Mouse (Mus musculus): Measurements from ENCODE around the gene Fermt2.

The Fermt2 gene

GRCm38 (mm10) chr14:45529411-45530363, at the start of gene Fermt2:
TSS of gene Fermt2 (minus strand) at chr14:45530118.
- DNase-seq (ENCODE audit: low spot score), result peak; percentile 57

DNA sequence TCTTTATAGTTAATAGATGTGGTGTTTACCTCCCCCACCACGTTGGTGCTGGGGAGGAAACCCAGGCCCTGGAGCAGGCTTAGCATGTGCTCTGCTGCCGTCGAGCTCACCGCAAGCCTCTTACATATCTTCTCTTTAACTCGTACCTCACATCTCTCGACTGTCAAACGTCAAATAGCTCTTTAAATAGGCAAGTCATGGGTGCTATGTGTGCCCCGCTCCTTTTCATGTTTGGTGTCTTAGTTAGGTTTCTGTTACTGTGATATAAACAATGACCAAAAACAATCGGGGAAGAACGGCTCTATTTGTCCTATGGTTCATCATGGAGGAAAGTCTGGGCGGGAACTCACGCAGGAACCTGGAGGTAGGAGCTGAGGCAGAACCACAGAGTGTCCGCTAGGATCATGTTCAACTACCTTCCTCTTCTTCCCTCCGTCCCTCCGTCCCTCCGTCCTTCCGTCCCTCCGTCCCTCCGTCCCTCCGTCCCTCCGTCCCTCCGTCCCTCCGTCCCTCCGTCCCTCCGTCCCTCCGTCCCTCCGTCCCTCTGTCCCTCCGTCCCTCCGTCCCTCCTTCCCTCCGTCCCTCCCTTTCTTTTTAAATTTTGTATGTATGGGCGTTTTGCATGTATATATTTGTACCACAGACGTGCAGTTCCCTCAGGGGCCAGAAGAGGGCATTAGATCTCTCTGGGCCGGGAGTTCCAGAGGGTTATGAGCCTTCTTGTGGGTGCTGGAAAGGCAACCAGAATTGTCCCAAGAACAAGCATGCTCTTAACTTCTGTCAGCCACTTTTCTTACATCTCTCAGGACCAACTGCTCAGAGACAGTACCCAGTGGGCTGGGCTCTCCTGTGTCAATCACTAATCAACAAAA, 36.4 kb upstream of the Fermt2 start:
- DNase-seq (ENCODE audit: low spot score), result no peak

DNA sequence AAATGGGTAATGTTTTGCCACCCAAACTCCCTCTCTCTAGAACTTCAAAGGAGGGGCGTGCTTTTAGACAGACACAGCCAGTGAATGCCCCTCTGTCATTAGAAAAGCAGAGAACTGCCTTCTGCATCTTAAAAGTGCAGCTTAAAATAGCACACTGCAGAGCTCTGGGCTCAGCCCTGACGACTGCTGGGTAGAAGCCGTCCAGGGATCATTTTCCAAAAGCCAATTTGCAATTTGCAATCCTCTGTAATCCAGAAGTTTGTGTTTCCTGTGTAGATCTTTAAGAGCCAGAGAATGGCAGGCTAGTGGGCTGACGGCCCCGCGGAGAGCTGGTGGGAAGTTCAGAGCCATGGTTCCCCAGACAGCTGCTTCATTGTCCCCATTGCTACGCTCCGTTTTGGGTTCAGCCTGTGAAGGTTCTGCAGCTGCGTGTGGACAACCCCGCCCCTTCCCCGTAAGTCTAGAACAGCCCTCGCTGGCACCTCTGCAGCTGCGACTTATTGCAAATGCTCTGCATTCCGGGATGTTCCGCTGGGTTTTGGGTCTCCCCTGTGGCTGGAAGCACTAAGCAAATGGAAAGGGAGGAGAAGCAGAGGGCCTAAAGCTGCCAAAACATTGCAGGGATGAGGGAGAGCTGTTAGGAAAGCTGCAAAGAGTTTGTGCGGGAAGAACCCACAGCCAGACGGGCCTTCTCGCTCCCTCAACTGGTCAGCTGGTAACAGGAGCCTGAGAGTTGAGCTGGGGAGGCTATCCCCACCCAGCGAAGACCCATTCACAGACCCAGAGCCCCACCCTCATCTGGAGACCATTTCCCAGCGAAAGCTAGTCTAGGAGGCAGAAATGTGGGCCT, 35.5 kb upstream of the Fermt2 start:
- no peak for DNase-seq (ENCODE audit: low spot score)

GRCm38 (mm10) chr14:45563577-45563976, 33.7 kb upstream of the Fermt2 start:
- peak; percentile 20 for DNase-seq (ENCODE audit: low spot score)

DNA sequence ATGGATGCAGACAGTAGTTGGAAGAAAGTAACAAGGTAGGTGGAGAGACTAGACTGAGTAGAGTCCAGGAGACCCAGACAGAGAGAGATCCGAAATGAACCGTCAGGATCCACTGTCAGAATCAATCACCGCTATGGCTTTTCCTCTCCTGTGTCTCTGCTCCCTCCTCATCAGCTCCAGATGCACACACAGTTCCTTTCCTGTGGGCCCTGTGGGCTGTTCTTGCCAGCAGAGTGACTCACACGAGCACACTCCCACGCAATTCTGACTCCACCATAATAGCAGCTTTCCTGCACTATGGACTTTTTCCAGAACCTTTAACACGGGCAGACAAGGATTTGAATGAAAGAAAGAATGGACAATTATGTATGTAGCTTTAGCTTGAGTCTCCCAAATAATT, 31.8 kb upstream of the Fermt2 start:
- DNase-seq (ENCODE audit: low spot score), result no peak

GRCm38 (mm10) chr14:45559018-45559417, 29.1 kb upstream of the Fermt2 start:
- no peak for DNase-seq (ENCODE audit: low spot score)

DNA sequence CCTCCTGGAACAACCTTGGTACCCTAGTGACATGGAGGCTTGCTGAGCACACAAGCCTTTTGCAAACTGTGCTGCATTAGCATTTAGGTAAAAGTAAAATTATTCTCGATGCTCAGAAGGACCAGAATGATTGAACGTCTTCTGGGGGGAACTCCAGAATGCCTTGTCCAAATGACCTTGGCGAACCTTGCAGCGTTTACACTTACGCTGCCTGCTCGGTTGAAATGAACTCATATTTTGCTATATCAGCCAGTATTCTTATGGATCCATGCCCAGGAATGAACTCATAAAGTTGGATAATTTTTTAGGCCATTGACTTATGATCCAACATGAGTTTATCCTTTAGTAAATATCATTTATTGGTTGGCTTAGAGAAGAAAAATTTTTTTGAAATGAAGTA, 24.4 kb upstream of the Fermt2 start:
- no peak for DNase-seq (ENCODE audit: low spot score)

DNA sequence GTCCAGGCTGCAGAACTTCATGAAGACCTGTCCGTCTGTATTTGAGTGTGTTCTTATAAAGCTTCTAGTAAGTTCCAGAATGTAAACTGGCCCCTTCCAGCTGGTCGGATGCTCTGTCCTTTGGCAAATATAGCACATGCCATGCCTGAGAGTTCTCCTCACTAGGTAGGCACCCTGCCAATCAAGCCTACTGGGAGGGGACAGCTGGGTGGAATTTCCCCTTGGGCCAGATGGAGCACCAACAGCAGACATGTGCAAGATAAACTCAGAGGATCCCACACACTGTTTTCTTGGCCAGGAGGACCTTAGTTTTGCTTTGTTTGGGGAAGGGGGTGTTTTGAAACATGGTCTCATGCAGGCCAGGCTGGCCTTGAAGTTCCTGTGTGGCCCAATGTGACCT, 23.9 kb upstream of the Fermt2 start:
- DNase-seq (ENCODE audit: low spot score), result no peak

DNA sequence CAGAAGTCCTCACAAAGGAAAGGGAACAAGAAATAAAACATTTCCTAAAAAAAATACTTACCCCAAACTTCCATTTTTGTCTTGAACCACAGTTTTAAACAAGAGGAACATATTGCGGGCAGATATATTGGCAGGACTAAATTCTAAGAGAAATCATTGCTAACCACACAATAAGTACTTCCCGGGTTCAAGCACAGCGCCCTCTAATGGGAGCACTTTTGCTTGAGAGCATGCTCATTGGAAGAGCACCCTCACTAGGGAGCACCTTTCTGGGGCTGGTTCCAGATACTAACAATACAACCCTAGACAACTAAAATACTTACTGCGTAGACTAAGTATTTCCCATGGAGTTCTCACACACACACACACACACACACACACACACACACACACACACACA, 22.5 kb upstream of the Fermt2 start:
- DNase-seq (ENCODE audit: low spot score), result no peak

DNA sequence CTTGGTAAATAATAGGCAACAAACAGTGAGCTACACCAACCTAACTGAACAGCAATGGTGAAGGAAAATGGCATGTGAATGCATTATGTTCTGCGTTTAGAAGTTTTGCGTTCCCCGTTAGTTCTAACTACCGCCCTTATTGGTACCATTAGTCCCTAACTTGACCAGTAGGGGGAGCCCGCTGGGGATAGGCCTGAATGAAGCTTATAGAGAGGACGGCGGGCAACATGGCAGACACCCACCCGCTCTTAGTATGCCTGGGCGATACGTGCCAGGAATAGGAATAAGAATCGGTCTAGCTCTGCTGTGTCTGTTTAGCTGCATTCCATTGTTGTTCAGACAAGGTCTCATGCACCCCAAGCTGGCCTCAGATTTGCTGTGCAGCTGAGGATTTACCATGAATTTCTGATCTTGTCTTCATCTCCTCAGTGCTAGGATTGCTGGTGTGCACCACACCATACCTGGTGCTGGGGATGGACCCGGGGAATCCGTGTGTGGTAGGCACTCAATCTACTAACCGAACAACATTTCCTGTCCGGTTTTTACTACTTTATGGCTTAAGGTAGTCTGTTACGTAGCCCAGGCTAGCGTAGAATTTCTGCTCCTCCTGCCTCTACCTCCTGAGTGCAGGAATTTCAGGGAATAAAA, 21.3 kb upstream of the Fermt2 start:
- DNase-seq (ENCODE audit: low spot score), result no peak

- no peak for DNase-seq (ENCODE audit: low spot score)
These were observed 20.2 kb upstream of the Fermt2 start for GRCm38 (mm10) chr14:45550010-45550647.

GRCm38 (mm10) chr14:45548118-45548517, 18.2 kb upstream of the Fermt2 start:
- DNase-seq (ENCODE audit: low spot score), result no peak

DNA sequence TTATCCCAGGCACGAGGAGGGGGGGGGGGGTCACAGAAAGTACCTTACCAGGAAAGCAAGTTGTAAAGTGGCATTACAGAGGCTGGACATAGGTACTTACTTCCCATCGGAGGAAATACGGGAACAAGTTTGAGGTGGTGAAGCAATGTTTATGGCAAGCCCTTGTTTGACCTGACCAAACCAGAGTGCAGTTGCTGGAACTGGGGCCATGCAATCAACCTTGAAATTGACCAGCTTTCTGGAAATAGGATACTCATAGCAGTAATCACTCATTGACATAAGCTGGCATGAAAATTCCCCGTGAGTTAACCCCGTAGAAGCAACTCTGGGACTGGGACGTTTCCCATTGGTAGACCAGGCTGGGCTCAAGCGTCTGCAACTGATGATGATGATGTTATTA, 15.0 kb upstream of the Fermt2 start:
- DNase-seq (ENCODE audit: low spot score), result no peak

GRCm38 (mm10) chr14:45544026-45544425, 14.1 kb upstream of the Fermt2 start:
- DNase-seq (ENCODE audit: low spot score), result no peak

DNA sequence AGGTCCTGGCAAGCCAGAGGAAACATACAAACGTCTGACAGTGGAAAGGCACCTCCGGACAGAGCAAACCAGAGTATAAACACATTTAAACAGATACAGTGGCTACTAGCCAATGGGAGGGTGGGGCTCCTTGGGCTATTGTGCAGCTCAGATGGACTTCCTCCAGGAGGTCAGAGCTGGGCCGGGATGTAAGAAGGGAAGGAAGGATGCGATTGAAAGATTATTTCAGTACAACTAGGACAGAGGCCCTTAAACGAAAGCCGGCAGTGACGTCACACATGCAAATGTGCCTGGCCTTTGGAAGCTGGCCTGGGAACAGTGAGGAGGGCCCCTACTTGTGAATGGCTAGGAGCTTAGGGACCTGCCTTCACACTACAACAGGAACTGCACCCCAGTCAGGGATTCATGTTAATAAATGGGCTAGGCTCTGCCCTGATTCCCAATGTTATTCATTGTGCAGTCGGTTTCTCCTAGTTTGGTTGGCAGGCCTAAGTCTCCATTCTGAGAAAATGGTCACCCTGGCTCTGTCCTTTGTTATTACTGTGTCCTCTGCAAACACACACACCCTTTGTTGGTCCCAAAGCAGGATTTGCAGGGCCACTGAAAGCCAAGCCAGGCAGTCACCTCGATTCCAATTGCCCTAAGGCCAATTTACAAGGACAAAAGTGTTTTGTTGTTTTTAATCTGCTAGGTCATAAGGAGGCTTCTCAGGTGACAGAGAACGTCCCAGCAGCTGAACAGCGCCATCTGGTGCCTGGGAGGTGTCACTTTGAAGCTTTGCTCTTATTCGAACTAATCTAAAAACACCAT, 9.9 kb upstream of the Fermt2 start:
- DNase-seq (ENCODE audit: low spot score), result no peak

DNA sequence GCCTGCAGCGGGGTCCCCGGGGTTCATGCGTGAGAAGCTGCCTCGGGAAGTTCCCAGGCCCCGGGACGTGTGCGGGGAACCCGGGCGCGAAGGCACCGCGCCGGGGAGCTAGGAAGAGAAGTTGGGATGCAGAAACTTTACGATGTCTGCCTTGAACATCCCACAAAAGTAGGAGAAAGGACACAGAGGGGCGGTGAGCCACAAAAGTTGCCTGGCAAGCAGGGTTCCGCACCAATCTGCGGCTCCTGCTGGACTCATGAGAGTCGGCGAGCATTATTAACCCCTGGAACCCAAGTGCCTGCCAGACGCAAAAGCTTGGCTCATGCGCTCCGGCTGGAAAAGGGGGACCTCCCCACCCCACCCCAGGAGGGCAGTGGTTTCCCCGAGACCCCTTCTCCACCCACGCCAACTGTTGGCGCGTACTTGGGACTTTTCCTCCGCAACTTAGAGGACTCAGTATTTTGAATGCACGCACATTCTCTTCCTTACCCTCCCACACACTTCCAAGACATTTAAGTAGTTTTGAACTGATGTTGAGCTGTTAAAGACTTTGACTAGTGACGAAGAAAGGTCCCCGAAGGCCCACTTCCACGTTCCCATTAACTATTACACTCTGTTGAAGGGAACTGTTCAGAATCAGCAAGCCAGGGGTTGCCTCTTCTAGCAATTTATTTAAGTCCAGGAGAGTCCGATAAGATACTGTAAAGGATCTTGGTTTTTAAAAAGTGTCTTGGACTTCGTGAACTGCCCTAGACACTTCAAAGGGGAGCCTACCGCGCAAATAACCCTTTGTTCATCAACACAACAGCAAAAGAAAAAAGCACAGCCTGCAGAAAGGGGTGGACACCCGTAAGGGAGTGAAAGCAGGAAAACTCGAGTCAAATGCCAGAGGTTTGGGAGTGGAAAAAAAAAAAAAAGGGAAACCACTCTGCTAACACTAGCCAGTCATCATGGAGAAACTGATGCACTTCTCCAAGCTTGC, 737 bp upstream of the Fermt2 start:
- no peak for DNase-seq (ENCODE audit: low spot score)

GRCm38 (mm10) chr14:45528861-45529260, 1.1 kb downstream of the Fermt2 start:
- no peak for DNase-seq (ENCODE audit: low spot score)

DNA sequence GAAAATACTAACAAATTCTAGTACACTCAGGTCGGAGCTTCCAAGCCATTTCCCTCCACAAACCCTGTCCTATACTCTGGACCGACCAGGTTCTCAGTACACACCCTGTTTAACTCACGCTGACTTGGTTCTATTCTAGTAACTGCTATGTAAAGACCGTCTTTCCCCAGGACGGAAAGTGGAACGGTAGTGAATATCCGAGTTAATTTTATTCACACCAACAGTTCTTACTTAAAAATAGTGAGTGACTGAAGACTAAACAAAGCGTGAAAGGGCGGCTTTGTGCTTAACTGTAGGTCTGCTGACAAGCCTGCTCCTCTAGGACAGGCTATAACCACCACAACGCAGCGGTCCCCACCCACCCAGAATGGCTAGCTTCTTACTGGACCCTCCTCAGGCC, 14.1 kb downstream of the Fermt2 start:
- no peak for DNase-seq (ENCODE audit: low spot score)

GRCm38 (mm10) chr14:45510787-45511186, 19.1 kb downstream of the Fermt2 start:
- no peak for DNase-seq (ENCODE audit: low spot score)

All from urinary bladder, postnatal 10 days (tissue).